Mouse (Mus musculus) heart, adult 2 months (tissue): Measurements from ENCODE around the gene Unc45a. TPM values are rescaled to one million over a fixed set of nuclear protein-coding genes. Genes with fewer than 3 reads are reported as not detected.
A peak's percentile ranks its signal among the peaks of the same experiment; 100 is the strongest.

ENCODE experiments used
- DNase-seq, 2 experiments: peaks; one replicate each; pipeline ENCODE4 v3.0.0; 2021
- H3K27ac ChIP-seq: fragments of 200-600 bp; 2 replicates; pipeline ENCODE4 v1.8.1; 2022
- H3K27me3 ChIP-seq: fragments of 200-500 bp; 2 replicates; pipeline ENCODE4 v1.6.1; 2012; ENCODE audit warnings: mild to moderate bottlenecking, low read length, inconsistent platforms, mixed read lengths; ENCODE audit not compliant: control insufficient read depth, insufficient read depth
- H3K36me3 ChIP-seq: fragments of 200-500 bp; 2 replicates; pipeline ENCODE4 v1.6.1; 2012; ENCODE audit warnings: low read length, inconsistent platforms; ENCODE audit not compliant: control insufficient read depth, insufficient read depth
- H3K4me1 ChIP-seq: fragments of 200-500 bp; 2 replicates; pipeline ENCODE4 v1.6.1; 2011; ENCODE audit warnings: low read length; ENCODE audit not compliant: control insufficient read depth, insufficient read depth
- H3K4me3 ChIP-seq: fragments of 200-600 bp; 2 replicates; pipeline ENCODE4 v1.8.1; 2022
- H3K79me2 ChIP-seq: fragments of 200-500 bp; replicated peaks from 2 replicates; pipeline ENCODE4 v1.6.1; 2012; ENCODE audit warnings: mild to moderate bottlenecking, inconsistent platforms, low read length, moderate library complexity, mixed read lengths; ENCODE audit not compliant: control insufficient read depth, insufficient read depth
- H3K9ac ChIP-seq: fragments of 200-500 bp; 2 replicates; pipeline ENCODE4 v1.6.1; 2012; ENCODE audit warnings: low read depth, mild to moderate bottlenecking, control low read depth, inconsistent platforms, low read length, mixed read lengths
- CTCF ChIP-seq: fragments of 200-600 bp; IDR thresholded peaks from 2 replicates; pipeline ENCODE4 v1.8.1; 2022; ENCODE audit warnings: antibody characterized with exemption, mild to moderate bottlenecking, moderate library complexity
- EP300 ChIP-seq: fragments of 200-500 bp; IDR thresholded peaks from 2 replicates; pipeline ENCODE4 v1.6.1; 2011; ENCODE audit warnings: low read depth, low read length, control low read depth; ENCODE audit not compliant: insufficient read depth
- POLR2A ChIP-seq: fragments of 200-500 bp; IDR thresholded peaks from 2 replicates; pipeline ENCODE4 v1.6.1; 2011; ENCODE audit warnings: mild to moderate bottlenecking, low read depth, low read length, control low read depth; ENCODE audit not compliant: insufficient read depth
- WGBS: fragments of 180-500 bp; shearing (Covaris S2); methylation state at CpG from one replicate; pipeline ENCODE4 v1.1.7; 2018; 5-methylcytosine and 5-hydroxymethylcytosine counted together
- intact Hi-C: fragments of 180-260 bp; cut with DNase I; formaldehyde crosslinking; loops from one replicate; pipeline ENCODE4 v1.15.1; 2025
- polyA plus RNA-seq: library from polyadenylated mRNA; depleted of rRNA; stranded (reverse); fragments of >200 nt; gene quantifications from 2 replicates; pipeline ENCODE4 v1.2.3, GENCODE M21; 2012
- total RNA-seq, 2 experiments: library from RNA; stranded (reverse); gene quantifications; 2 replicates each; pipeline ENCODE4 v1.2.3; 2021

Gene Unc45a
- total and polyA plus RNA-seq, 3 experiments: 15.8 to 24.0 (median 16.8) TPM

DNA sequence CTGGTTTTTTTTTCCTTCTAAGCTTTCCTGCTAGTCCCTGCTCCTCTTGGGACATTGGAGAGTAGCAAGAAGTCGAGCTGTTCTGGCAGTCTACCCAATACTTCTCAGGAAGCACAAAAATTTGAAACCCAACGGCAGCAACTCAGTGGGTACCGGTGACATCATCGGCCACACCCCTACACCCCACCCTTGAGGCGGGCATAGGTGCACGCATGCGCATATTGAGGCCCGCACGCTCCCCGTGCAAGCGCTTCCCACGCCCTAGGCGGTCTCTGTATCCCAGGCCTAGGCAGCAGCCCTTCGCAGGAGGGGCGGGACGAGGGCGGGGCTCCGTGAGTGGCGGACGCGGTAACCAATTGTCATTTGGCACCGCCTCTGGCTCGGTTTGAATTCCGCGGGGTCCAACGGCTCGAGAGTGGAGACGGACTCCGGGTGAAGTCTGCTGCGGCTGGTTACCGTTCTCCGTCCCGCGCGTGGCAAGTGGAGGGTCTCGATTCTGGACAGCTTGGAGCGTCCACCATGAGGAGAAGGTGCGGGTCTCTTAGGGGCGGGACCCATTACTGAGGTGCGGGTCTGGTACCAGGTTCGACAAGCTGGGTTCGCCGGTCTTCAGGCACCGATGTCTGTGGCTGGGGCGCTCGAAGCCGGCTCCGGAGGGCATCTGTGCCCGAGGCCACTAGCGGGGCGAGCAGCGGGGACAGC lies 46.6 kb downstream of the Unc45a start, which contains the start of gene Prc1:
Prc1 (plus strand) TSS at position 389 of the 702 bp plus-strand sequence.
- intact Hi-C loops: loop anchor here (1.0 kb wide), 2 partner anchors 29 to 62 kb away; partner anchors contain the start of genes Cib1 and Gdpgp1
- H3K36me3 ChIP-seq: no peaks in the 10 kb centered on the region
- TF ChIP-seq EP300: no peak
- TF ChIP-seq CTCF: peak; percentile 12
- peak; percentile 58 for TF ChIP-seq POLR2A
- DNase-seq: peak; percentile 99 to 100
- H3K4me3 ChIP-seq: peak within 1 kb of the TSS; percentile 80
- H3K4me1 ChIP-seq: no peaks in the 10 kb centered on the region
- peaks cover 1% of the 10 kb centered on the region for H3K79me2 ChIP-seq
- H3K27ac ChIP-seq: peak within 1 kb of the TSS; percentile 34
- H3K9ac ChIP-seq: peak within 1 kb of the TSS; percentile 73
- WGBS: under 1% methylated on average over 52 of the region's 52 CpGs
- no peaks in the 10 kb centered on the region for H3K27me3 ChIP-seq

DNA sequence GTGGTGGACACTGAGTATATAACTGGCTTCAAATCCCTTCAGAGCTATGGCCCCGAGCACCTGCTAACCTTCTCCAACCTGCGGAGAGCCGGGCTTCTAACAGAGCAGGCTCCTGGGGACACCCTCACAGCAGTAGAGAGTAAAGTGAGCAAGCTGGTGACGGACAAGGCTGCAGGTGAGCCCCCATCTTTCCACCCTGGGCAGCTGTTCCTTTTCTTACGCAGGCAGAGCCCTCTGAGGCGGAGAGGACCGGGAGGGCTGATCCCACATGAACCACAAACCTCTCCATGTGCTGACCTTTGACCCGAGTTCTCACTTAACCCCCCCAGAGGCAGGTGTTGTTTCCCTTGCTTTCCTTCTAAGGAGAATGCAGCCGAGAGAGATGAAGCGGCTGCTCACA lies 53.1 kb downstream of the Unc45a start:
- 91% methylated on average over 10 of the region's 10 CpGs for WGBS
- no peaks in the 10 kb centered on the region for H3K4me1 ChIP-seq
- intact Hi-C loops: no loop called here

DNA sequence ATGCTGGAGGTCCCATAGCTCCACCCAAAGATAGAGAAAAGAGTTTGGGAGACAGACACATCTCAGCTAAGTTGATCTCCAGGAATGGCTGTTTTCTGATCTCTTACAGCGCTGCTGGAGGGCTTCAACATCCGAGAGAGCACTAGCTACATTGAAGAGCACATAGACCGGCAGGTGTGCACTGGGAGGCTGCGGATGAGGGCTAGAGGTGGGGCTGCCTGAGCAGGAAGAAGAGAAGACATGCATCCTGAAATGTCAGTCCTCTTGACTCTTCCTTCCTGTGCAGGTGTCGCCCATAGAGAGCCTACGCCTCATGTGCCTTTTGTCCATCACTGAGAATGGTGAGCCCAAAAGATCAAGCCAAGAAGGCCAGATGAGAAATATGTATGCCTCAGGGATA lies 55.1 kb downstream of the Unc45a start:
- no peak overlapping the region for H3K27ac ChIP-seq
- no peak overlapping the region for H3K9ac ChIP-seq
- intact Hi-C loops: no loop called here
- no peaks in the 10 kb centered on the region for H3K36me3 ChIP-seq
- TF ChIP-seq POLR2A (no peak), EP300 (no peak), CTCF (no peak)
- WGBS: 88% methylated on average over 6 of the region's 6 CpGs
- H3K4me3 ChIP-seq: no peak overlapping the region
- no peaks in the 10 kb centered on the region for H3K79me2 ChIP-seq
- H3K4me1 ChIP-seq: no peaks in the 10 kb centered on the region
- DNase-seq: no peak
- H3K27me3 ChIP-seq: no peaks in the 10 kb centered on the region

More for the DNA sequence above, 53.1 kb downstream of the Unc45a start:
- no peak for DNase-seq
- H3K36me3 ChIP-seq: no peaks in the 10 kb centered on the region
- TF ChIP-seq POLR2A (no peak), CTCF (no peak), EP300 (no peak)
- H3K9ac ChIP-seq: no peak overlapping the region
- H3K4me3 ChIP-seq: no peak overlapping the region
- H3K27me3 ChIP-seq: no peaks in the 10 kb centered on the region
- H3K79me2 ChIP-seq: no peaks in the 10 kb centered on the region
- no peak overlapping the region for H3K27ac ChIP-seq

DNA sequence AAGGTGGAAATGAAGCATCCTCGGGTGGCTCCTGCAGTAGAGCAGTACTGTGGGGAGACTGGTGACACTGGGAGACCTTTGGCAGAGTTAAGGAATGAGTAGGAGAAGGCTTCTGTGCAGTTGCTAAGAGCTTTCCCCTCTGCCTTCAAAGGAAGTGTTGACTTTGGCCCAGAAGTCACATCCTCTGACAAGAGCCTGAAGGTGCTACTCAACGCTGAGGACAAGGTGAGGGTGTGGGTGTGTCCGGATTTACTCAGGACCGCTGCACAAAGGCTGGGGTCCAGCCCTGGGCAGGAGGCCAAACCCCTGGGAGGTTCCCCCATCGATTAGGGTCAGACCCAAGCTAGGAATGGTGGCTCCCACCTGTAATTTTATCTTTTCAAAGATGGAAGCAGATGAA lies 56.4 kb downstream of the Unc45a start:
- 70% methylated on average over 5 of the region's 5 CpGs for WGBS

DNA sequence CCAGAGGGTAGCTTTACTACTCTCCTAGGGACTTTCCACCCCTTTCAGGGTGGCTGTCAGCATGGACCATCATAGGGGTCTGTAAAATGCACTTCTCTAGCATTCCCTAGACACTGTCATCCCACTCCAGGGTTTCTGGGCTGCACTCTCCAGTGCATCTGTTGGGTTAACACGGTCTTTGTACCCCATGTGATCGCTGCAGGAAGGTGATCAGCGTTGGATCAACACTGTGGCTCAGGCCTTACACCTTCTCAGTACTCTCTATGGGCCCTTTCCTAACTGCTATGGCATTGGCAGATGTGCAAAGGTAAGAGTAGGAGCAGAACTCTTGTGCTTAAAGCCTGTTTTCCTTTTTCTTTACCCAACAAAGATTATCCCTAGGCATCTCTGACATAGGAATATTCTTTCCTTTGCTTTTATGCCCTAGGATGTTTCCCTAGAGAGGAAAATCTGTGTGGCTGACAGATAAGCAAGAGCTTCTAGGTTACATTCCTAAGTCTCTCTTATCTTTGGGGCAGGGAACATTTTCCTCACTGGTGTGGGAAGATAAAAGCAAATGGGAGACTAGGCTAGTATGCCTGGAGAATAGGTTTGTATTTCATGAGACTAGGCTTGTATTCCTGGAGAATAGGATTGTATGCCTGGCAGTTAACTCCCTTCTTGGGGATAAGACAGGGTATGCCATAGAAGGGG lies 57.4 kb downstream of the Unc45a start:
- Histone ChIP-seq H3K27me3 (no peaks in the 10 kb centered on the region), H3K9ac (no peak overlapping the region), H3K27ac (no peak overlapping the region), H3K4me1 (no peaks in the 10 kb centered on the region), H3K4me3 (no peak overlapping the region), H3K36me3 (no peaks in the 10 kb centered on the region), H3K79me2 (no peaks in the 10 kb centered on the region)
- no peak for DNase-seq
- TF ChIP-seq CTCF (no peak), POLR2A (no peak), EP300 (no peak)
- WGBS: 37% methylated on average over 3 of the region's 3 CpGs
- intact Hi-C loops: no loop called here

More for the DNA sequence above, 56.4 kb downstream of the Unc45a start:
- Histone ChIP-seq H3K27me3 (no peaks in the 10 kb centered on the region), H3K9ac (no peak overlapping the region), H3K79me2 (no peaks in the 10 kb centered on the region), H3K36me3 (no peaks in the 10 kb centered on the region), H3K27ac (no peak overlapping the region), H3K4me1 (no peaks in the 10 kb centered on the region), H3K4me3 (no peak overlapping the region)
- DNase-seq: no peak
- intact Hi-C loops: no loop called here
- no peak for TF ChIP-seq CTCF
- no peak for TF ChIP-seq EP300
- no peak for TF ChIP-seq POLR2A

DNA sequence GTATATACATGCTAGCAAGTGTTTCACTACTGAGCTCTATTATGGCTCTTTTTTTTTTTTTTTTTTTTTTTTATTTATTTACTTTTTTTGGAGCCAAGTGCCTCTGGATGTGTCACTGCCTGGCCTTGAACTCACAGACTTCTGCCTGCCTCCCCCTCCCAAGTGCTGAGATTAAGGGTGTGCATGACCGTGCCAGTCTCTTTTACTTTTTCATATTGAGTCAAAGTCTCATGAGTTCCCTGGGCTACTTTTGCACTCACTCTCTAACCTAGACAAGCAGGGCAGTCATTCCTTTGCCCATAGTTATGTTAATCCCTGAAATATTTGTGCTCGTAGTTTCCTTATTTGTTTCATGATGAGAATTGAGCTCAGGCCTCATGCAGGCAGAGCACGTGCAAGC lies 59.2 kb downstream of the Unc45a start:
- Histone ChIP-seq H3K36me3 (no peaks in the 10 kb centered on the region), H3K27me3 (no peaks in the 10 kb centered on the region), H3K79me2 (no peaks in the 10 kb centered on the region), H3K4me3 (no peak overlapping the region), H3K4me1 (no peaks in the 10 kb centered on the region), H3K27ac (no peak overlapping the region), H3K9ac (no peak overlapping the region)
- no peak for DNase-seq
- intact Hi-C loops: no loop called here
- WGBS: 92% methylated on average over 3 of the region's 3 CpGs
- TF ChIP-seq POLR2A: no peak
- TF ChIP-seq CTCF: no peak
- TF ChIP-seq EP300: no peak
